Mouse (Mus musculus): ENCODE results near the gene Hectd4.
"Not testable (repeated sequence)": the region's sequence is repeated elsewhere in the genome, so short reads cannot be mapped to it uniquely, and the experiment has no call there.

The Hectd4 gene

GRCm38 (mm10) chr5:121206984-121207383, 13.0 kb upstream of the Hectd4 start:
- DNase-seq = no peak

GRCm38 (mm10) chr5:121209755-121210600, 10.0 kb upstream of the Hectd4 start:
- no peak for DNase-seq

GRCm38 (mm10) chr5:121210601-121210924, 9.5 kb upstream of the Hectd4 start:
- no peak for DNase-seq

GRCm38 (mm10) chr5:121212108-121212507, 7.9 kb upstream of the Hectd4 start:
- DNase-seq = no peak

DNA sequence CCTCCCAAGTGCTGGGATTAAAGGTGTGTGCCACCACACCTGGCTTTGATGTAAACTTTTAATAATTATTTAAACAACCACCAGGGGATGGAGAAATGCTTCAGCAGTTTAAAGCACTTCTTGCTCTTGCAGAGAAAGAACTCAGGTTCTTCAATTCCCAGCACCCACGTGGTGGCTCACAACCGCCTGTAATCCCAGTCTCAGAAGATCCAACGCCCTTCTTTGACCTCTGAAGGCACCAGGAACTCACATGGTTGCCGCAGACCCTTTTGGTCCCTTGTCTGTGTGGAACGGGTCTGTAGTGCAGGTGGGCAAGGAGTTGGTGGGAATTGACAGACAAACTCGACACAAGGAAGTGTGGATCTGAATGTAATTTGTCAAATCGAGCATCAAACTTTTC, 5.3 kb upstream of the Hectd4 start:
- DNase-seq = no peak

- peak; percentile 77 for DNase-seq
Measured at GRCm38 (mm10) chr5:121215380-121216125, 4.5 kb upstream of the Hectd4 start.

DNA sequence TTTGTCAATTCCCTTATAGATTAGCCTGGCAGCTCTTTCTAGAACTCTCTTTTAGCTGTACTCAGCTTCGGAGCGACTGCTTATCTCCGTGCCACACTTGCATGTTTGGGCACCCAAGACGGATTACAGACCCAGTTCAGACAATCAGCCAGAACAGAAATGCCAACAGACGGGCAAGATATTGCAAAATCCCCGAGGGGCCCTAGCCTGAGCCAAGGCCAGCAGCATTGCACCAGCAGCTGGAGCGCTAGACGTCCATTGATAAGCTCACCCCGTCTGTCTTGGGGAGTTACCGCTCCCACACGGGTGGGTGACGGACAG, 3.9 kb upstream of the Hectd4 start:
- DNase-seq = no peak

- not testable (repeated sequence) for DNase-seq
Measured at GRCm38 (mm10) chr5:121216584-121217312, 3.3 kb upstream of the Hectd4 start.

DNA sequence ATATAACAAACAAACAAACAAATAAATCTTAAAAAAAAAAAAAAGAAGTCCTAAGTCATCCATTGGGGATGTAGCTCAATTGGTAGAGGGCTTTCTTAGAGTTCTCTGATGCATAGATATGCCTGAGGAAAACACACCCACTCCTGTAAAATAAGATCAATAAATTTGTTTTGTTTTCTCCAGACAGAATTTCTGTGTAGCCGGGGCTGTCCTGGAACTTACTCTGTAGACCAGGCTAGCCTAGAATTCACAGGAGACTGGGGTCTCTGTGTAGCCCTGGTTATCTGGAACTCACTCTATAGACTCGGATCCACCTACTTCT, 2.7 kb upstream of the Hectd4 start:
- no peak for DNase-seq

DNA sequence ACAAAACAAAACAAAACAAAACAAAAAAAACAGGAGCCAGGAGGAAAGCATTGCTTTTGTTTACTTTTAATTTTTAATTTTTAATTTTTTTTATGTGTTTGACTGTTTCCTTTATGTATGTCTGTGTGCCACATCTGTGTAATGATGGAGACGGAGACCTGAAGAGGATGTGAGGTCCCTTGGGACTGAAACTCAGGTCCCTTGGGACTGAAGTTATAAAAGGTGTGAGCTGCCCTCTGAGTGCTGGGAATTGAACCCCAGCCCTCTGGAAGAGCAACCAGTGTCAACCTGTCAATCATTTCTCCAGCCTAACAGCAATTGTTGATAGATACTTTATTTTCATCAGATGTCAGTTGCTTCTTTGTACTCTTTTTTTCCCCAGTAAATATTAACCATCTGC, 829 bp upstream of the Hectd4 start:
- no peak for DNase-seq

- peak; percentile 75 for DNase-seq
Measured at GRCm38 (mm10) chr5:121220732-121221301, 798 bp downstream of the Hectd4 start.

- peak; percentile 30 for DNase-seq
Measured at GRCm38 (mm10) chr5:121221328-121221850, 1.4 kb downstream of the Hectd4 start.

GRCm38 (mm10) chr5:121224020-121224419, 4.0 kb downstream of the Hectd4 start:
- not testable (repeated sequence) for DNase-seq

DNA sequence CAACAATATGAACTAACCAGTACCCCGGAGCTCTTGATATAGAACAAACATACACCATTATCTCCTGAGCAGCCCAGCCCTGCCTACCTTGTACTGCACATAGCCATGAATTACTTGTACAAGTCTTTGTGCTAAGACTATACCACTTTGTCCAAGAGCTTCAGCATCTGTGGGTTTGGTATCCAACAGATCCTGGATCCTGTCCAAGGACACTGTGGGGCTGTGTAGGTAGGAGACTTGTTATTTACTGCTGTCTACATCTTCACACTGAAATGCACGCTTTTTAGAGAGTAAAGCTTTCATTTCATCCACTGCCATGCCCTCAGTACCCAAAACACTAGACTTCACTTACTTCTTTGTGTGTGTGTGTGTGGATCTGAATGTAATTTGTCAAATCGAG, 4.8 kb downstream of the Hectd4 start:
- DNase-seq = no peak

GRCm38 (mm10) chr5:121225854-121226253, 5.8 kb downstream of the Hectd4 start:
- DNase-seq = no peak

DNA sequence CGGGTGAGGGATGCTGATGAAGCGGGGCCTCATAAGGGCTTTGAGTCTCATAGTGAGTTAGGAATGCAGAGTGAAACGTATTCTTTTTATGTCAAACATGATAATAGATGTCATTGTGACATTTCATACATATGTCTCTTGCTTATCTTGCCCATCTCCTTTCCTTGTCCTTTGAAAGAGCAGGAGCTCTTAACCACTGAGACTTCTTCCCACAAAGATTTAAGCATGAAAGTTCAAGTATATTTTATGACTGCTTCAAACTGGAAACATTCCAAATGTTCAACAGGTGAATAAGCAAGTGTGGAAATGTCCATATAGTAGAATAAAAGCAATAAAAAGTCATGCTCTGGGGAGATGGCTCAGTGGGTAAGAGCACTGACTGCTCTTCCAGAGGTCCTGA, 6.4 kb downstream of the Hectd4 start:
- DNase-seq = no peak

GRCm38 (mm10) chr5:121226845-121227244, 6.8 kb downstream of the Hectd4 start:
- DNase-seq = no peak

DNA sequence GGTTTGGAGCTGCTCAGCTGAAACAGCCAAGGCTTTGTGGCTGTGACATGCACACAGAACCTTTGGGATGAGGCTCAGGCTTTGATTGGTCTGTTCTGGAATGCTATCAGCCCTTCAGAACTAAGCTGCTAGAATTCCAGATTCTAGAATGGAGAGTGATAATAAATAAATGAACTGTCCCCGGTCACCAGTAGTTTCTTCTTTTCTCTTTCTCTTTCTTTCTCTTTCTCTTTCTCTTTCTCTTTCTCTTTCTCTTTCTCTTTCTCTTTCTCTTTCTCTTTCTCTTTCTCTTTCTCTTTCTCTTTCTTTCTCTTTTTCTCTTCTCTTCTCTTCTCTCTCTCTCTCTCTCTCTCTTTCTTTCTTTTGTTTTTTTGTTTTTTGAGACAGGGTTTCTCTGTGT, 7.3 kb downstream of the Hectd4 start:
- DNase-seq = not testable (repeated sequence)

- DNase-seq = no peak
Measured at GRCm38 (mm10) chr5:121229182-121229581, 9.2 kb downstream of the Hectd4 start.

GRCm38 (mm10) chr5:121230811-121231210, 10.8 kb downstream of the Hectd4 start:
- no peak for DNase-seq

GRCm38 (mm10) chr5:121232789-121233188, 12.8 kb downstream of the Hectd4 start:
- no peak for DNase-seq

- no peak for DNase-seq
Measured at GRCm38 (mm10) chr5:121233726-121234125, 13.7 kb downstream of the Hectd4 start.

- no peak for DNase-seq
Measured at GRCm38 (mm10) chr5:121236171-121236570, 16.2 kb downstream of the Hectd4 start.
